11 mouse cellular contexts compared by ENCODE assay signal in genomic region chr17:29258921-29259320, GRCm38 (mm10). TPM values are rescaled to one million over a fixed set of nuclear protein-coding genes. Genes with fewer than 3 reads are reported as not detected.
DNase-seq lines count a peak whose midpoint lies in the region; ATAC-seq and TF ChIP-seq lines count a peak whose summit lies in the region.
"Had no signal": no experiment of that assay in that cellular context is flagged by ENCODE, and none has a peak within 500 bp of the region (broad histone marks: within the 10 kb centered on the region; RNA-seq: fewer than 3 reads in every experiment).

No protein-coding gene starts in this region.

- 80% methylated on average over 2 of the region's 2 CpGs for WGBS in heart, embryonic 13.5 days
- WGBS in liver, embryonic 16.5 days (ENCODE audit: insufficient replicate concordance) = 72% methylated on average over 2 of the region's 2 CpGs
- 91% methylated on average over 2 of the region's 2 CpGs for WGBS in liver, embryonic 12.5 days (ENCODE audit: insufficient replicate concordance)

- no peak overlapping the region for H3K4me3 ChIP-seq in heart, embryonic 13.5 days
- H3K4me3 ChIP-seq in liver, embryonic 16.5 days (ENCODE audit: low read depth, low read length) = no peak overlapping the region
- H3K4me3 ChIP-seq in liver, embryonic 12.5 days = no peak overlapping the region
- peak overlapping the region; percentile 9; the same call in 1 of the 2 replicates for H3K4me3 ChIP-seq in G1E (ENCODE audit: low read depth, low read length)
- H3K4me3 ChIP-seq in brown adipose tissue, adult 24 weeks (ENCODE audit: insufficient read depth, low read depth, low read length) = no peak overlapping the region
- H3K4me3 ChIP-seq: layer of hippocampus, adult 2 months; left cerebral cortex, adult 2 months; limb, embryonic 13.5 days; neural tube, embryonic 12.5 days had no signal

- no peak for DNase-seq in heart, postnatal 36 days
- DNase-seq in G1E (ENCODE audit: low spot score) = no peak

- peak overlapping the region; percentile 96 for H3K27ac ChIP-seq in heart, embryonic 13.5 days (replicated peaks)
- 0 out of 2 replicates have a peak overlapping the region, but pooled peaks have one; percentile 14 for H3K27ac ChIP-seq in liver, embryonic 16.5 days (ENCODE audit: low read length)
- H3K27ac ChIP-seq in liver, embryonic 12.5 days = no peak overlapping the region
- H3K27ac ChIP-seq in brown adipose tissue, adult 24 weeks (replicated peaks; ENCODE audit: low read depth, low read length) = peak overlapping the region; percentile 78
- H3K27ac ChIP-seq: layer of hippocampus, adult 2 months; left cerebral cortex, adult 2 months; limb, embryonic 13.5 days; neural tube, embryonic 12.5 days had no signal

- H3K36me3 ChIP-seq in heart, embryonic 13.5 days = peaks cover 62% of the 10 kb centered on the region
- H3K36me3 ChIP-seq in liver, embryonic 16.5 days (ENCODE audit: control insufficient read depth, insufficient read depth) = peaks cover 30% of the 10 kb centered on the region
- H3K36me3 ChIP-seq in liver, embryonic 12.5 days = peaks cover 80% of the 10 kb centered on the region
- peaks cover 79% of the 10 kb centered on the region for H3K36me3 ChIP-seq in G1E (replicated peaks)

- H3K9ac ChIP-seq in heart, embryonic 13.5 days = peak overlapping the region; percentile 37
- no peak overlapping the region for H3K9ac ChIP-seq in liver, embryonic 16.5 days (ENCODE audit: low read depth, low read length)
- no peak overlapping the region for H3K9ac ChIP-seq in liver, embryonic 12.5 days
- H3K9ac ChIP-seq: limb, embryonic 13.5 days had no signal

- H3K9me3 ChIP-seq in heart, embryonic 13.5 days = no peaks in the 10 kb centered on the region
- H3K9me3 ChIP-seq in liver, embryonic 16.5 days (replicated peaks; ENCODE audit: control insufficient read depth, low read length) = no peaks in the 10 kb centered on the region
- no peaks in the 10 kb centered on the region for H3K9me3 ChIP-seq in liver, embryonic 12.5 days (replicated peaks)
- no peaks in the 10 kb centered on the region for H3K9me3 ChIP-seq in G1E (replicated peaks)
- H3K9me3 ChIP-seq: limb, embryonic 13.5 days; neural tube, embryonic 12.5 days had no signal

- intact Hi-C loops in heart, postnatal 36 days (cut with DNase I) = loop anchor here (2.0 kb wide), 1 partner anchor 112 kb away; no protein-coding TSS in a partner anchor

- H3K4me1 ChIP-seq in heart, embryonic 13.5 days = peaks cover 87% of the 10 kb centered on the region
- peaks cover 44% of the 10 kb centered on the region for H3K4me1 ChIP-seq in liver, embryonic 16.5 days (ENCODE audit: control insufficient read depth, low read depth, low read length)
- H3K4me1 ChIP-seq in liver, embryonic 12.5 days = peaks cover 72% of the 10 kb centered on the region
- peaks cover 74% of the 10 kb centered on the region for H3K4me1 ChIP-seq in G1E (ENCODE audit: insufficient read depth, low read depth, low read length)
- peaks cover 14% of the 10 kb centered on the region for H3K4me1 ChIP-seq in brown adipose tissue, adult 24 weeks (ENCODE audit: control insufficient read depth, insufficient read depth, insufficient read length, low read length)

- no peaks in the 10 kb centered on the region for H3K27me3 ChIP-seq in heart, embryonic 13.5 days (replicated peaks)
- no peaks in the 10 kb centered on the region for H3K27me3 ChIP-seq in liver, embryonic 16.5 days (ENCODE audit: control insufficient read depth, insufficient read depth, low read depth, low read length)
- H3K27me3 ChIP-seq in liver, embryonic 12.5 days (replicated peaks) = no peaks in the 10 kb centered on the region
- H3K27me3 ChIP-seq in G1E (ENCODE audit: insufficient read depth, low read length) = no peaks in the 10 kb centered on the region
- H3K27me3 ChIP-seq: limb, embryonic 13.5 days; neural tube, embryonic 12.5 days had no signal

- ATAC-seq in heart, embryonic 13.5 days (ENCODE audit: extremely low read depth, insufficient number of reproducible peaks, low FRiP score, low TSS enrichment) = no peak
- no peak; the same call in 1 of the 2 replicates for ATAC-seq in liver, embryonic 16.5 days (ENCODE audit: low read depth)
- ATAC-seq in liver, embryonic 12.5 days = no peak
- no peak for ATAC-seq in G1E (ENCODE audit: extremely low read depth, insufficient number of reproducible peaks, low FRiP score, poor library complexity, severe bottlenecking)
- no peak for ATAC-seq in erythroblast, adult 5-6 weeks (replicated peaks; ENCODE audit: low FRiP score, poor library complexity, severe bottlenecking)

- no peak overlapping the region for H3K4me2 ChIP-seq in heart, embryonic 13.5 days
- peak overlapping the region; percentile 13; the same call in 1 of the 2 replicates for H3K4me2 ChIP-seq in liver, embryonic 16.5 days (ENCODE audit: low read depth, low read length)
- H3K4me2 ChIP-seq in liver, embryonic 12.5 days = no peak overlapping the region
- H3K4me2 ChIP-seq: limb, embryonic 13.5 days; neural tube, embryonic 12.5 days had no signal

- no peak for TF ChIP-seq CTCF in G1E (IDR thresholded peaks at IDR 0.05; ENCODE audit: low read depth, low read length)

RNA-seq across cellular contexts. Expression of gene Ppil1, which starts 5.1 kb away (rescaled TPM):
- polyA plus RNA-seq in heart, embryonic 13.5 days (2015; fragmentation: Nextera tagmentation; extraction: Ambion mirVana) = 106 and 128 TPM in 2 replicates
- total RNA-seq in heart, postnatal 36 days (2021) = 10 to 100 TPM; 27.0 to 27.2 TPM
- polyA plus RNA-seq in liver, embryonic 16.5 days (2015; fragmentation: Nextera tagmentation; extraction: Ambion mirVana) = 70.1 and 76.8 TPM in 2 replicates
- polyA plus RNA-seq in liver, embryonic 12.5 days (2016; fragmentation: Nextera tagmentation; extraction: Ambion mirVana) = 123 and 126 TPM in 2 replicates
- total RNA-seq in G1E (2014; fragmentation: Nextera tagmentation) (26.3 and 29.2 TPM in 2 replicates), G1E (2017) (79.4 and 80.9 TPM in 2 replicates)
- polyA plus RNA-seq in G1E (2012) = 59.1 and 91.6 TPM in 2 replicates
- polyA plus RNA-seq in brown adipose tissue, adult 24 weeks (2012; ENCODE audit: insufficient read depth, insufficient read length, missing spikeins) = 20.1 and 20.9 TPM in 2 replicates
- total RNA-seq in erythroblast, adult 5-6 weeks (2015; ENCODE audit: low replicate concordance) = 13.4 and 20.2 TPM in 2 replicates
- 17.4 and 31.6 TPM in 2 replicates for total RNA-seq in erythroblast, adult 5-6 weeks (2017; ENCODE audit: low replicate concordance)

RNA-seq across cellular contexts. Expression of gene BC004004, which starts 9.7 kb away (rescaled TPM):
- polyA plus RNA-seq in heart, embryonic 13.5 days (2015; fragmentation: Nextera tagmentation; extraction: Ambion mirVana) = 85.0 and 91.9 TPM in 2 replicates
- 100 to 1,000 TPM; 228 to 258 TPM for total RNA-seq in heart, postnatal 36 days (2021)
- polyA plus RNA-seq in liver, embryonic 16.5 days (2015; fragmentation: Nextera tagmentation; extraction: Ambion mirVana) = 82.1 and 90.5 TPM in 2 replicates
- 51.5 and 54.6 TPM in 2 replicates for polyA plus RNA-seq in liver, embryonic 12.5 days (2016; fragmentation: Nextera tagmentation; extraction: Ambion mirVana)
- 68.0 and 85.4 TPM in 2 replicates for total RNA-seq in G1E (2014; fragmentation: Nextera tagmentation)
- total RNA-seq in G1E (2017) = 51.7 TPM in 2 replicates
- 16.0 and 19.8 TPM in 2 replicates for polyA plus RNA-seq in G1E (2012)
- polyA plus RNA-seq in brown adipose tissue, adult 24 weeks (2012; ENCODE audit: insufficient read depth, insufficient read length, missing spikeins) = 180 and 221 TPM in 2 replicates
- 19.4 and 31.1 TPM in 2 replicates for total RNA-seq in erythroblast, adult 5-6 weeks (2015; ENCODE audit: low replicate concordance)
- total RNA-seq in erythroblast, adult 5-6 weeks (2017; ENCODE audit: low replicate concordance) = 38.9 and 41.0 TPM in 2 replicates

RNA-seq across cellular contexts. Expression of gene Cpne5, which starts 21.0 kb away (rescaled TPM):
- 17.4 and 21.0 TPM in 2 replicates for polyA plus RNA-seq in heart, embryonic 13.5 days (2015; fragmentation: Nextera tagmentation; extraction: Ambion mirVana)
- total RNA-seq in heart, postnatal 36 days (2021) = 1 to 10 TPM; 2.8 to 4.6 TPM
- 0.09 and 0.24 TPM in 2 replicates for polyA plus RNA-seq in liver, embryonic 16.5 days (2015; fragmentation: Nextera tagmentation; extraction: Ambion mirVana)
- polyA plus RNA-seq in liver, embryonic 12.5 days (2016; fragmentation: Nextera tagmentation; extraction: Ambion mirVana) = 0.18 and 0.33 TPM in 2 replicates
- total RNA-seq in G1E (2014; fragmentation: Nextera tagmentation) (1.2 and 2.1 TPM in 2 replicates), G1E (2017) (0.64 and 0.71 TPM in 2 replicates)
- polyA plus RNA-seq in G1E (2012) = 21.0 and 25.0 TPM in 2 replicates
- not detected in 2 replicates for polyA plus RNA-seq in brown adipose tissue, adult 24 weeks (2012; ENCODE audit: insufficient read depth, insufficient read length, missing spikeins)
- total RNA-seq in erythroblast, adult 5-6 weeks (2015; ENCODE audit: low replicate concordance) = not detected in 2 replicates
- total RNA-seq in erythroblast, adult 5-6 weeks (2017; ENCODE audit: low replicate concordance) = 0.26 and 0.70 TPM in 2 replicates

RNA-seq across cellular contexts. Expression of gene Pi16, which starts 58.6 kb away (rescaled TPM):
- polyA plus RNA-seq in heart, embryonic 13.5 days (2015; fragmentation: Nextera tagmentation; extraction: Ambion mirVana) = 1.9 and 2.4 TPM in 2 replicates
- 10 to 100 TPM; 35.9 to 42.4 TPM for total RNA-seq in heart, postnatal 36 days (2021)
- polyA plus RNA-seq in liver, embryonic 16.5 days (2015; fragmentation: Nextera tagmentation; extraction: Ambion mirVana) = 2.0 and 2.6 TPM in 2 replicates
- 0.37 and 0.59 TPM in 2 replicates for polyA plus RNA-seq in liver, embryonic 12.5 days (2016; fragmentation: Nextera tagmentation; extraction: Ambion mirVana)
- 1.7 and 2.5 TPM in 2 replicates for total RNA-seq in G1E (2014; fragmentation: Nextera tagmentation)
- 5.5 and 5.8 TPM in 2 replicates for total RNA-seq in G1E (2017)
- polyA plus RNA-seq in G1E (2012) = 7.5 and 7.6 TPM in 2 replicates
- polyA plus RNA-seq in brown adipose tissue, adult 24 weeks (2012; ENCODE audit: insufficient read depth, insufficient read length, missing spikeins) = 32.6 and 73.5 TPM in 2 replicates
- 4.0 and 5.6 TPM in 2 replicates for total RNA-seq in erythroblast, adult 5-6 weeks (2015; ENCODE audit: low replicate concordance)
- 5.4 and 9.5 TPM in 2 replicates for total RNA-seq in erythroblast, adult 5-6 weeks (2017; ENCODE audit: low replicate concordance)

Comparison
In these comparisons a context has a peak if more than half of its experiments do, and no peak if none do; other contexts are left out.
1. RNA of gene Cpne5, which starts 21.0 kb away (polyA plus RNA-seq): 21.0 to 25.0 TPM in G1E and 17.4 to 21.0 TPM in heart, embryonic 13.5 days; 0.09 to 0.24 TPM in liver, embryonic 16.5 days, 0.18 to 0.33 TPM in liver, embryonic 12.5 days and not detected in brown adipose tissue, adult 24 weeks; every median in the first group is over 10 times any median in the second.